Mouse (Mus musculus): ENCODE data around the gene Cdkn2aipnl. TPM values are rescaled to one million over a fixed set of nuclear protein-coding genes. Genes with fewer than 3 reads are reported as not detected.

Cdkn2aipnl gene
- polyA plus RNA-seq, 1 experiment from 2014 or later, result 70.8 TPM

GRCm38 (mm10) chr11:51968896-51969295 lies 1.4 kb downstream of the Cdkn2aipnl start:
- peaks cover 10% of the 10 kb centered on the region for H3K4me1 ChIP-seq (replicated peaks)
- H3K4me3 ChIP-seq, result no peak overlapping the region
- ATAC-seq (ENCODE audit: insufficient number of reproducible peaks, low FRiP score), result no peak
- 91% methylated on average over 9 of the region's 9 CpGs for WGBS
- no peak overlapping the region for H3K9ac ChIP-seq
- no peak overlapping the region; the same call in 1 of the 2 replicates for H3K4me2 ChIP-seq
- H3K27me3 ChIP-seq (replicated peaks), result 0 out of 2 replicates have a peak, but pooled peaks cover 4% of the 10 kb centered on the region
- no peak overlapping the region for H3K27ac ChIP-seq (ENCODE audit: poor library complexity, severe bottlenecking)
- peaks cover 37% of the 10 kb centered on the region for H3K36me3 ChIP-seq
- no peaks in the 10 kb centered on the region for H3K9me3 ChIP-seq (replicated peaks)

- no peak overlapping the region for H3K4me3 ChIP-seq
- no peak overlapping the region for H3K27ac ChIP-seq (ENCODE audit: poor library complexity, severe bottlenecking)
- no peak for ATAC-seq (ENCODE audit: insufficient number of reproducible peaks, low FRiP score)
- 0 out of 2 replicates have a peak, but pooled peaks cover 4% of the 10 kb centered on the region for H3K27me3 ChIP-seq (replicated peaks)
- peaks cover 42% of the 10 kb centered on the region for H3K36me3 ChIP-seq
- H3K9me3 ChIP-seq (replicated peaks), result no peaks in the 10 kb centered on the region
- no peak overlapping the region for H3K4me2 ChIP-seq
- WGBS, result 83% methylated on average over 2 of the region's 2 CpGs
- no peak overlapping the region for H3K9ac ChIP-seq
- H3K4me1 ChIP-seq (replicated peaks), result peaks cover 10% of the 10 kb centered on the region
Measured at GRCm38 (mm10) chr11:51969511-51969910, 2.0 kb downstream of the Cdkn2aipnl start.

GRCm38 (mm10) chr11:51971644-51972043 lies 4.2 kb downstream of the Cdkn2aipnl start:
- H3K9me3 ChIP-seq (replicated peaks), result no peaks in the 10 kb centered on the region
- WGBS, result 88% methylated on average over 6 of the region's 6 CpGs
- no peak overlapping the region for H3K9ac ChIP-seq
- H3K36me3 ChIP-seq, result peaks cover 47% of the 10 kb centered on the region
- ATAC-seq (ENCODE audit: insufficient number of reproducible peaks, low FRiP score), result no peak
- peaks cover 10% of the 10 kb centered on the region for H3K4me1 ChIP-seq (replicated peaks)
- no peak overlapping the region for H3K27ac ChIP-seq (ENCODE audit: poor library complexity, severe bottlenecking)
- H3K27me3 ChIP-seq (replicated peaks), result no peaks in the 10 kb centered on the region
- H3K4me3 ChIP-seq, result no peak overlapping the region
- no peak overlapping the region for H3K4me2 ChIP-seq

GRCm38 (mm10) chr11:51999611-52000289 lies 32.3 kb downstream of the Cdkn2aipnl start:
- H3K27ac ChIP-seq (ENCODE audit: poor library complexity, severe bottlenecking), result peak overlapping the region; percentile 98
- peak overlapping the region; percentile 89 for H3K4me3 ChIP-seq
- no peaks in the 10 kb centered on the region for H3K27me3 ChIP-seq (replicated peaks)
- H3K4me2 ChIP-seq, result peak overlapping the region; percentile 82
- H3K4me1 ChIP-seq (replicated peaks), result peaks cover 26% of the 10 kb centered on the region
- under 1% methylated on average over 29 of the region's 29 CpGs for WGBS
- peak; percentile 37 for ATAC-seq (ENCODE audit: insufficient number of reproducible peaks, low FRiP score)
- no peaks in the 10 kb centered on the region for H3K9me3 ChIP-seq (replicated peaks)
- H3K36me3 ChIP-seq, result peaks cover 29% of the 10 kb centered on the region
- peak overlapping the region; percentile 96 for H3K9ac ChIP-seq

GRCm38 (mm10) chr11:52000290-52000962 lies 33.0 kb downstream of the Cdkn2aipnl start, which contains the start of gene Ube2b:
Gene Ube2b, minus strand, starts transcription at chr11:52000762.
- no peaks in the 10 kb centered on the region for H3K27me3 ChIP-seq (replicated peaks)
- peak; percentile 90 for ATAC-seq (ENCODE audit: insufficient number of reproducible peaks, low FRiP score)

GRCm38 (mm10) chr11:52001341-52001740 lies 33.9 kb downstream of the Cdkn2aipnl start:
- ATAC-seq (ENCODE audit: insufficient number of reproducible peaks, low FRiP score), result no peak
- peaks cover 14% of the 10 kb centered on the region for H3K36me3 ChIP-seq
- peak overlapping the region; percentile 98 for H3K27ac ChIP-seq (ENCODE audit: poor library complexity, severe bottlenecking)
- peaks cover 30% of the 10 kb centered on the region for H3K4me1 ChIP-seq (replicated peaks)
- peak overlapping the region; percentile 82 for H3K4me2 ChIP-seq
- no peaks in the 10 kb centered on the region for H3K9me3 ChIP-seq (replicated peaks)
- H3K4me3 ChIP-seq, result no peak overlapping the region
- WGBS, result 73% methylated on average over 10 of the region's 10 CpGs
- no peak overlapping the region for H3K9ac ChIP-seq
- H3K27me3 ChIP-seq (replicated peaks), result no peaks in the 10 kb centered on the region

More at GRCm38 (mm10) chr11:52000290-52000962, 33.0 kb downstream of the Cdkn2aipnl start, which contains the start of gene Ube2b:
- Histone ChIP-seq H3K9me3 (replicated peaks) (no peaks in the 10 kb centered on the region), H3K36me3 (peaks cover 23% of the 10 kb centered on the region), H3K9ac (peak within 1 kb of the TSS; percentile 96), H3K27ac (ENCODE audit: poor library complexity, severe bottlenecking) (peak within 1 kb of the TSS; percentile 98), H3K4me1 (replicated peaks) (peaks cover 27% of the 10 kb centered on the region), H3K4me3 (peak within 1 kb of the TSS; percentile 89), H3K4me2 (peak within 1 kb of the TSS; percentile 82)
- WGBS, result 1% methylated on average over 59 of the region's 63 CpGs

- H3K27me3 ChIP-seq (replicated peaks), result no peaks in the 10 kb centered on the region
- H3K4me1 ChIP-seq (replicated peaks), result peaks cover 30% of the 10 kb centered on the region
- H3K9ac ChIP-seq, result no peak overlapping the region
- ATAC-seq (ENCODE audit: insufficient number of reproducible peaks, low FRiP score), result no peak
- no peak overlapping the region for H3K27ac ChIP-seq (ENCODE audit: poor library complexity, severe bottlenecking)
- 87% methylated on average over 8 of the region's 8 CpGs for WGBS
- peaks cover 9% of the 10 kb centered on the region for H3K36me3 ChIP-seq
- H3K9me3 ChIP-seq (replicated peaks), result no peaks in the 10 kb centered on the region
- no peak overlapping the region for H3K4me3 ChIP-seq
- no peak overlapping the region for H3K4me2 ChIP-seq
Measured at GRCm38 (mm10) chr11:52001861-52002260, 34.4 kb downstream of the Cdkn2aipnl start.

GRCm38 (mm10) chr11:52002842-52003504 lies 35.5 kb downstream of the Cdkn2aipnl start:
- 75% methylated on average over 13 of the region's 13 CpGs for WGBS

GRCm38 (mm10) chr11:52003505-52003771 lies 36.0 kb downstream of the Cdkn2aipnl start:
- ATAC-seq (ENCODE audit: insufficient number of reproducible peaks, low FRiP score), result no peak
- Histone ChIP-seq H3K4me3 (peak overlapping the region; percentile 69), H3K4me1 (replicated peaks) (peaks cover 21% of the 10 kb centered on the region), H3K9ac (peak overlapping the region; percentile 70), H3K4me2 (peak overlapping the region; percentile 66), H3K9me3 (replicated peaks) (no peaks in the 10 kb centered on the region), H3K27me3 (replicated peaks) (no peaks in the 10 kb centered on the region), H3K27ac (ENCODE audit: poor library complexity, severe bottlenecking) (peak overlapping the region; percentile 91), H3K36me3 (peaks cover 1% of the 10 kb centered on the region; the same call in 1 of the 2 replicates)
- 16% methylated on average over 4 of the region's 4 CpGs for WGBS

More at GRCm38 (mm10) chr11:52002842-52003504, 35.5 kb downstream of the Cdkn2aipnl start:
- H3K36me3 ChIP-seq, result no peaks in the 10 kb centered on the region
- peak overlapping the region; percentile 70 for H3K9ac ChIP-seq
- peak overlapping the region; percentile 66 for H3K4me2 ChIP-seq
- peaks cover 23% of the 10 kb centered on the region for H3K4me1 ChIP-seq (replicated peaks)
- H3K27ac ChIP-seq (ENCODE audit: poor library complexity, severe bottlenecking), result peak overlapping the region; percentile 91
- H3K9me3 ChIP-seq (replicated peaks), result no peaks in the 10 kb centered on the region
- no peaks in the 10 kb centered on the region for H3K27me3 ChIP-seq (replicated peaks)
- peak overlapping the region; percentile 69 for H3K4me3 ChIP-seq
- no peak for ATAC-seq (ENCODE audit: insufficient number of reproducible peaks, low FRiP score)

- peak within 1 kb of the TSS; percentile 91 for H3K27ac ChIP-seq (ENCODE audit: poor library complexity, severe bottlenecking)
- H3K9ac ChIP-seq, result peak within 1 kb of the TSS; percentile 81
- peaks cover 3% of the 10 kb centered on the region; the same call in 1 of the 2 replicates for H3K36me3 ChIP-seq
- H3K4me3 ChIP-seq, result peak within 1 kb of the TSS; percentile 69
- H3K27me3 ChIP-seq (replicated peaks), result no peaks in the 10 kb centered on the region
- peak; percentile 90 for ATAC-seq (ENCODE audit: insufficient number of reproducible peaks, low FRiP score)
- H3K4me2 ChIP-seq, result peak within 1 kb of the TSS; percentile 66
- H3K9me3 ChIP-seq (replicated peaks), result no peaks in the 10 kb centered on the region
- peaks cover 18% of the 10 kb centered on the region for H3K4me1 ChIP-seq (replicated peaks)
- under 1% methylated on average over 51 of the region's 51 CpGs for WGBS
Measured at GRCm38 (mm10) chr11:52003772-52004528, 36.5 kb downstream of the Cdkn2aipnl start, which contains the start of gene Cdkl3. Gene Cdkl3, plus strand, starts transcription at chr11:52004221.
